Mouse (Mus musculus): ENCODE results near the gene Ppp2r5c.

The Ppp2r5c gene

DNA sequence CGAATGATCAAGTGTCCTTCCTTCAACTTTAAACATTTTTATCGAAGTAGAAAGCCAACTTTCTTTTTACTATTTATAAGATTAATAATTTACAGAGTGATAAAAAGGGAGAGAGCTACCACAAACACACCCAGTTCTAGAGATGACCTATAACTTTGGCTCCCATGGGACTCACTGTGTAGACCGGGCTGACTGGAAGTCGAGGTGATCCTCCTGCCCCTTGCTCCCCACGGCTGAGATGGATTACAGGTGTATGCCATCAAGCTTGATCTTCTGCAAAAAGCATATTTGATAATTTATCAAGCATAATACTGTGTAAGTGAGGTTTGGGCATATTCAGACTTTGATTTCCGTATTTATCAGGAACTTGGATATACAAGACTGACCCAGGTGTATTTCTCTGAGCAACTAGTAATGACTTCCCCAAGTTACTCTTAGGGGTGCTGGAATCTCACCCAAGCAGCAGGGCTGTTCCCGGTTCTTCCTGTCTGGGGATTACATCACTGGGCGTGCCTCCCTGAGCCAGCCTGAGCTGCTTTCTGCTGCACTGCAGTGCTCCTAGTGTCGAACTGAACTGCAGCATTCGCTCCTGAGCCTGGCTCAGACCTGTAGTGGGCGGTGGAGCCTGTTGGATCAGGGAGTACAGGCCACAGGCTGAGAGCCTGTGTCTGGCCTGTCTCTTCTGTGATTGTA, 161.7 kb downstream of the Ppp2r5c start:
- no peak for DNase-seq (ENCODE audit: low spot score in 2 of 2)

DNA sequence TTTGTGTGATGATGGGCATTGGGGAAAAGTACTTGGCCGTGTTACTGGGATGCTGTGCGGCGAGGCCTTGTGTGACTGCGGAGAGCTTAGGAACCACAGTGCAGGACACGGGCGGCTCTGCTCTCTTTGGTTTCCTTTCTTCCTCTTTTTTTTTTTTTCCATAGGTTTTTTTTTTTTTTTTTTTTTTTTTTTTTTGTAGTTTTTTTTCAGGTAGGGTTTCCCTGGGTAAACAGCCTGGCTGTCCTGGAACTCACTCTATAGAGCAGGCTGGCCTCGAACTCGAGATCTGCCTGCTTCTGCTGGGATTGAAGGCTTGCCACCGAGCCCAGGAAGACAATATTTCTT, 162.2 kb downstream of the Ppp2r5c start:
- no peak for DNase-seq (ENCODE audit: low spot score in 2 of 2)

DNA sequence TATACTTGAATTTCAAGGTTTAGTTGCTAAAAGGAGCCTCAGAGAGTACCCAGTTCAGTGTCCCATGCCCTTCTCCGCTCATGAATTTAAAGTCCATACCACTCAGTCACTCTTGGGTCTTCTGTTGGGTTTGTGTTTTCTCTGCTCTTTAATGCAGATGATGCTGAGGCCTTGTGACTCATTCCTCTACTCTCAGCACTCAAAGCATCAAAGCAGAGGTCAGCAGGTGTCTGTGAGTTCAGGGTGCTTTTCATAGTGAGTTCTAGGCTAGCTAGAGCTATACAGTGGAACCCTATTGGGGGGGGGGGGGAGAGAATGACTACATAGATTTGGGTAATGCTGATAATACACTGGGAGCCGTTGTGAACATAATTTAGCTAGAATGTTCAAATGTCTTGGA, 163.8 kb downstream of the Ppp2r5c start:
- DNase-seq (ENCODE audit: low spot score in 2 of 2) = no peak

DNA sequence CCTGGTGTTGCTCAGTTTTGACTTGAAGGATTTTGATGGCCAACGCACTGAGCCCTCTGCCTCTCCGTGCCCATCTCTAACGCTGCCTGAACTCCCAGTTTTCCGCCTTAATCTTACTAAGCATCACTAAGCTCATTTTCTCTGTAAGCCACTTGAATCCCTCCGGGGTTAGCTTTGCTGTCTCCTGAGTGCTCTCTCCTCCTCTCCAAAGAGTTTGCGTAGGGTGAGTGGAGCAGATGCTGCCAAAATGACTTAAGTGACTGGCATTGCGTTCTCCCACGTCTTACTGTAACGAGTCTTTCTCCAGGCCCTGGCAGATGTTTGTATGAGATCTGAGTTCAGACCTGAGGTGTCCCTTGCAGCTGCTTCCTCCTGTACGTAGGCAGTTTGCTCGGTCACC, 183.1 kb downstream of the Ppp2r5c start:
- no peak for DNase-seq (ENCODE audit: low spot score in 2 of 2)

All from spleen, postnatal 36 days (tissue).